Mouse (Mus musculus) limb, embryonic 14.5 days (tissue): ENCODE results near the gene Fut9. TPM values are rescaled to one million over a fixed set of nuclear protein-coding genes. Genes with fewer than 3 reads are reported as not detected.

ENCODE experiments used
- ATAC-seq: fragments of 200-750 bp; cut with Nextera tagmentation; 2 replicates; pipeline ENCODE4 v1.8.0; 2017; ENCODE audit warnings: low read depth, moderate number of reproducible peaks, moderate TSS enrichment; ENCODE audit not compliant: low FRiP score
- DNase-seq: peaks from one replicate; pipeline ENCODE4 v3.0.0-alpha.2; 2015; ENCODE audit warnings: low spot score
- H3K27ac ChIP-seq: fragments of 300-500 bp; sonication (generic); replicated peaks from 2 replicates; pipeline ENCODE4 v1.5.1; 2014; ENCODE audit warnings: low read depth, mild to moderate bottlenecking, low read length, moderate library complexity, mixed read lengths
- H3K27me3 ChIP-seq: fragments of 300-500 bp; sonication (generic); 2 replicates; pipeline ENCODE4 v1.6.1; 2014; ENCODE audit warnings: low read length, mixed read lengths; ENCODE audit not compliant: control insufficient read depth, insufficient read depth
- H3K36me3 ChIP-seq: fragments of 300-500 bp; sonication (generic); 2 replicates; pipeline ENCODE4 v1.6.1; 2014; ENCODE audit warnings: mild to moderate bottlenecking, low read length, moderate library complexity, mixed read lengths; ENCODE audit not compliant: control insufficient read depth, insufficient read depth
- H3K4me1 ChIP-seq: fragments of 300-500 bp; sonication (generic); 2 replicates; pipeline ENCODE4 v1.6.1; 2014; ENCODE audit warnings: antibody characterized with exemption, low read length, mixed read lengths; ENCODE audit not compliant: control insufficient read depth, insufficient read depth
- H3K4me2 ChIP-seq: fragments of 300-500 bp; sonication (generic); replicated peaks from 2 replicates; pipeline ENCODE4 v1.6.1; 2014; ENCODE audit warnings: low read depth, mild to moderate bottlenecking, low read length, moderate library complexity; ENCODE audit not compliant: severe bottlenecking
- H3K4me3 ChIP-seq: fragments of 300-500 bp; sonication (generic); replicated peaks from 2 replicates; pipeline ENCODE4 v1.5.1; 2014; ENCODE audit warnings: low read length
- H3K9ac ChIP-seq: fragments of 300-500 bp; sonication (generic); 2 replicates; pipeline ENCODE4 v1.6.1; 2014; ENCODE audit warnings: mild to moderate bottlenecking, low read depth, low read length, moderate library complexity; ENCODE audit not compliant: severe bottlenecking
- H3K9me3 ChIP-seq: fragments of 300-500 bp; sonication (generic); 2 replicates; pipeline ENCODE4 v1.6.1; 2016; ENCODE audit warnings: low read length; ENCODE audit not compliant: control insufficient read depth
- POLR2A ChIP-seq: fragments of 200-500 bp; IDR thresholded peaks from 2 replicates; pipeline ENCODE4 v1.8.0; 2012; ENCODE audit warnings: inconsistent platforms, mild to moderate bottlenecking, moderate library complexity, borderline replicate concordance; ENCODE audit not compliant: insufficient read depth, insufficient read length; ENCODE audit errors: extremely low read depth
- WGBS: fragments of 180-500 bp; shearing (Covaris S2); extraction: QIAGEN DNeasy Blood & Tissue Kit; methylation state at CpG from one replicate; pipeline ENCODE4 v1.1.7; 2014; 5-methylcytosine and 5-hydroxymethylcytosine counted together
- polyA plus RNA-seq, 2 experiments: library from polyadenylated mRNA; depleted of rRNA in 1 of 2; stranded (reverse) in 1 of 2; unstranded in 1 of 2; fragments of >200 nt; fragmentation: Nextera tagmentation in 1 of 2; extraction: Ambion mirVana in 1 of 2; gene quantifications; 2 replicates each; pipeline versions ENCODE4 v1.2.1 to v1.2.3; 2012 to 2014

Fut9 gene
- polyA plus RNA-seq, 2 experiments = 0.10 to 0.19 TPM

DNA sequence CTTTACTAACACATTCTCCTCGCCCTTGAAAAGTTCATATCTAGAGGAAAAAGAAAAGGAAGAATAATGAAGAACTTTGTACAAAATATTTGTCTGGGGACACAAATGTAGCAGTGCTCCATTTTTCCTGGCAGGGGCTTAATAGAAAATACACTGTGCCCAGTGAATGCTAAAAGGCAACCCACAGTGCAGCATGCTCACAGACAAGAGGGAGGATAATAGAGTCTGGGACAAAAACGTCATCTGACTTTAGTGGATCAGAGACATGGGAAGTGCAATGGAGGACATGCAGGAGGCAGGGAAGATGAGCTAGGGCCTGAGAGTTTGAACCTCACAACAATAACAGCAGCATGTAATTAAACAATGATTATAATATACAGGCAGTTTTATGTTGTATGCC is 86.1 kb downstream of the Fut9 start:
- no peak overlapping the region for H3K9ac ChIP-seq
- no peak overlapping the region for H3K27ac ChIP-seq
- no peak overlapping the region for H3K4me2 ChIP-seq
- no peaks in the 10 kb centered on the region for H3K4me1 ChIP-seq
- H3K4me3 ChIP-seq = no peak overlapping the region
- no peak for DNase-seq
- H3K27me3 ChIP-seq = no peaks in the 10 kb centered on the region
- no peak for TF ChIP-seq POLR2A
- ATAC-seq = no peak
- 65% methylated on average over 2 of the region's 2 CpGs for WGBS
- no peaks in the 10 kb centered on the region for H3K36me3 ChIP-seq
- no peaks in the 10 kb centered on the region for H3K9me3 ChIP-seq

DNA sequence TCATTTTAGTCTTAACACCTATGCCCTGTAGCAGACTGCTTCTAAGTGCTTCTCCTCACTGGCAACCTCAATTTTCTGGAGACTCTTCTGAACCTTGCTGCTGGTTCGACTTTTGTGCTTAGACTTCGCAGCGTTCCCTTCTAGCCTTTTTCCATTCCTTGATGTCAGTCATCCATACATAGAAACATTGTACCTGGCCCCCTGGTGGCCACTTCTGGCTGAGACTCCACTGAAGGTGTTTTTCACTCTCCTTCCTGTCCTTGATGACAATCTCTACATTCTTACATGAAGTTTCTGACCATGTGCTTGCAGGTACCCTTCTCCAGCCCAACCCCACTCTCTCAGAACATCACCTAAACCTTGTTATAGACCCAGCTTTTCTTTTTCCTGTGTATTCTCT is 115.1 kb downstream of the Fut9 start:
- Histone ChIP-seq H3K4me1 (no peaks in the 10 kb centered on the region), H3K27me3 (no peaks in the 10 kb centered on the region), H3K27ac (no peak overlapping the region), H3K36me3 (no peaks in the 10 kb centered on the region), H3K4me2 (no peak overlapping the region), H3K4me3 (no peak overlapping the region), H3K9ac (no peak overlapping the region), H3K9me3 (no peaks in the 10 kb centered on the region)
- 89% methylated on average over 3 of the region's 3 CpGs for WGBS
- no peak for DNase-seq
- TF ChIP-seq POLR2A = no peak
- ATAC-seq = no peak

DNA sequence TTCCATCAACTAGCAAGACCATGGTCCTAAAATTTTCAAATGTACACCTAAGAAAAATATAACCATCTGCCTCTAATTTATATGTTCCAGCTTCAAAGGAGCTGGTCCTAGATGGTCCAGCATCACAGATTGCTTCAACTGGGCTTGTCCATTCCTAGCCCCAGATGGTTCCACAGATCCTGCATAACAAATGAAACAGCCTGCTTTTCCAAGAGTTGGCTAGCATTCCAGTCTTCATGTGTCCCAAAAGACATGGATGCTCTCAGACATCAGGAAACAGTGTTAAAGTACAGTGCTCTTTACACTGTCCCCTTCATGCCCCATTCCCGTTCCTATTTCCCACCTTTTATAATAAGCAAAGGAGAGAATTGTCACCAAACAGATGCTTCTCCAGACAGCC is 135.8 kb downstream of the Fut9 start:
- no peak for TF ChIP-seq POLR2A
- Histone ChIP-seq H3K4me1 (no peaks in the 10 kb centered on the region), H3K9ac (no peak overlapping the region), H3K4me3 (no peak overlapping the region), H3K9me3 (no peaks in the 10 kb centered on the region), H3K27me3 (no peaks in the 10 kb centered on the region), H3K4me2 (no peak overlapping the region), H3K36me3 (no peaks in the 10 kb centered on the region), H3K27ac (no peak overlapping the region)
- 90% methylated on average over 1 of the region's 1 CpGs for WGBS
- DNase-seq (no peak), ATAC-seq (no peak)

DNA sequence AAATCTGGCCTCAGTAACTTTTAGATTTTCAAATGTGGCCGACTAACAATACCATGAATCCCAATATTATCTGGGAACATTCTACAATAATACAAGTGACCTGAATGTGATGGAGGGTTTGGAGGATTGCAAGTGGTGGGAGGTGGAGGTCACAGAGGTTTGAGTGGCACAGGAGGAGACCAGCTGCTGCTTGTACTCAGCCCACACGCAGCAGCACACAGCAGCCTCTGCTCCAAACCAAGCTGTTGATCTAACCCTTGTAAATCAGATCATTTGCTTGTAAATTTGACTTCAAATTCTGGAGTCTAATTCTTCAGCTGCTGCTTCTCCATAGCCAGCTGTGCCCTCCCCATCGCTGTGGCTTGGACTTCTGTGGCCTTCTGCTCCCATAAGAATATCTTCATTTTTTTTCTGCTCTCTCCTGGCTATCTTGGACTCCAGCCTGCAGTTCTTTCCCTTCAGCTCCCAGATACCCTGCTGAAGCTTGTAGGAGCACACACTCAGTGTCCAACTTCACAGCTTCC is 138.8 kb downstream of the Fut9 start:
- Histone ChIP-seq H3K4me2 (no peak overlapping the region), H3K36me3 (no peaks in the 10 kb centered on the region)
- ATAC-seq = no peak

DNA sequence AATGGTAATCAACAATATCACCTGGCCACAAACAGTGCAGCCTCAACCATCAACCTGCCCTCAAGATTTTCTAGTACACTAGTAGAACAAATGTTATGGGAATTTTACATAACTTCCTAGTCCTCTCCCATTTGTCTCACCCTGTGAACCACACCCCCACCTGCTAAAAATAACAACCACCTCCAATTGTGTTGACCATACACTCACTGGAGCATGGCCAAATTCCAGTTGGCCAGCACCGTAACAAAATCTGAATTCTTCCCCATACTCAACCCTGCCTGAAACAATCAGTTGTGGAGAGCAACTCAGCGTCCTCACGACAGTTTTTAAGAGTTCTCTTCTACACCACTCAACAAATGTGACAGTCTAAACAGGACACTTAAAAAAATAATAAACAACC is 141.3 kb downstream of the Fut9 start:
- Histone ChIP-seq H3K27ac (no peak overlapping the region), H3K27me3 (no peaks in the 10 kb centered on the region), H3K36me3 (no peaks in the 10 kb centered on the region), H3K4me3 (no peak overlapping the region), H3K4me2 (no peak overlapping the region), H3K9ac (no peak overlapping the region), H3K4me1 (no peaks in the 10 kb centered on the region), H3K9me3 (no peaks in the 10 kb centered on the region)
- ATAC-seq = no peak
- DNase-seq = no peak
- no peak for TF ChIP-seq POLR2A
- 83% methylated on average over 3 of the region's 3 CpGs for WGBS

More for the DNA sequence above, 138.8 kb downstream of the Fut9 start:
- Histone ChIP-seq H3K4me1 (no peaks in the 10 kb centered on the region), H3K4me3 (no peak overlapping the region), H3K9ac (no peak overlapping the region), H3K9me3 (no peaks in the 10 kb centered on the region), H3K27me3 (no peaks in the 10 kb centered on the region), H3K27ac (no peak overlapping the region)
- no peak for TF ChIP-seq POLR2A
- 61% methylated on average over 3 of the region's 3 CpGs for WGBS
- DNase-seq = no peak

DNA sequence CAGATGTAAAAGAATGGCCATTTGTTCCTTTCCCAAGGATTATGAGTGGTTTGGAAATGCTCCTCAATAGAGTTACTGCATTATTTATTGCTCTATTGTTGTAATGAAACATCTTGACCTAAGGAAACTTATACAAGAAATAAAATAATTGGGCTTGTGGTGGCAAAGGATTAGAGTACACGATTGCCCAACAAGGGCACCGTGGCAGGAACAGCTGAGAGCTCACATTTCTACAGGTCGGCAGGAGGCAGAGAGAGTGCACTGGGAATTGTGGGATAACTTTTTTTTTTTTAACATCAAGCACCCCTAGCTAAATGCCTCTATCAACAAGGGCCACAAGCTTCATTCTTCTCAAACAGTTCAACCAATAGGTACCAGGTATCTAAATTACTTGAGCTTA is 148.1 kb downstream of the Fut9 start:
- no peak for ATAC-seq
- no peak overlapping the region for H3K9ac ChIP-seq
- 69% methylated on average over 3 of the region's 3 CpGs for WGBS
- no peak overlapping the region for H3K4me3 ChIP-seq
- H3K27me3 ChIP-seq = no peaks in the 10 kb centered on the region
- H3K4me1 ChIP-seq = no peaks in the 10 kb centered on the region
- H3K9me3 ChIP-seq = no peaks in the 10 kb centered on the region
- H3K36me3 ChIP-seq = no peaks in the 10 kb centered on the region
- no peak for DNase-seq
- H3K27ac ChIP-seq = no peak overlapping the region
- no peak for TF ChIP-seq POLR2A
- H3K4me2 ChIP-seq = no peak overlapping the region
